Mouse (Mus musculus) heart, postnatal 10 days (tissue): ENCODE measurements around the gene Cdh15. TPM values are rescaled to one million over a fixed set of nuclear protein-coding genes. Genes with fewer than 3 reads are reported as not detected.

Experiments
- DNase-seq, 2 experiments: peaks; one replicate each; pipeline ENCODE4 v3.0.0; 2021
- intact Hi-C: fragments of 180-260 bp; cut with DNase I; formaldehyde crosslinking; loops from one replicate; pipeline ENCODE4 v1.15.1; 2025
- total RNA-seq, 2 experiments: library from RNA; stranded (reverse); gene quantifications; 2 replicates each; pipeline ENCODE4 v1.2.3; 2021

Gene Cdh15
- total RNA-seq, 2 experiments from 2014 or later: 0.10 TPM; not detected in 1

- DNase-seq: peak; percentile 77 to 86
- intact Hi-C loops: loop anchor here (5.0 kb wide), 3 partner anchors 57 to 362 kb away; no protein-coding TSS in a partner anchor
Measured at GRCm38 (mm10) chr8:122834971-122835370, 12.8 kb upstream of the Cdh15 start.

DNA sequence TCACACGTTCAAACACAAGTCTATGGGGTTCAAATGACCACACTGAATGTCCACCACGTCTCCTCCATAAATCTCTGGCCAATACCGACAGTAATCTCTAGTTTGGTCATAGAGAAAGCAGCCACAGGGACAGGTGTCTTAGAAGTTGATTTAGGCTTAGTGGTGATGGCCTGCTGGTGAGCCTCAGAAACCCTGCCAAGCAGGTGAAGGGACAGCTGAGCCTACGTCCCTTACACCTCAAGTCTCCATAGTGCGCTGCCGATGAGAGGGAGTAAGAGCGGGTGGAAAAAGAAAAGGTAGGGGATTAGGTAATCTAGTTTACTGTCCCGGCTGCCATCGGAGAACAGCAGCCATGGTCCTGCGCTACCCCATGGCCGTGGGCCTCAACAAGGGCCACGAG lies 11.6 kb upstream of the Cdh15 start:
- intact Hi-C loops: loop anchor here (5.0 kb wide), 3 partner anchors 56 to 361 kb away; no protein-coding TSS in a partner anchor
- DNase-seq: no peak

DNA sequence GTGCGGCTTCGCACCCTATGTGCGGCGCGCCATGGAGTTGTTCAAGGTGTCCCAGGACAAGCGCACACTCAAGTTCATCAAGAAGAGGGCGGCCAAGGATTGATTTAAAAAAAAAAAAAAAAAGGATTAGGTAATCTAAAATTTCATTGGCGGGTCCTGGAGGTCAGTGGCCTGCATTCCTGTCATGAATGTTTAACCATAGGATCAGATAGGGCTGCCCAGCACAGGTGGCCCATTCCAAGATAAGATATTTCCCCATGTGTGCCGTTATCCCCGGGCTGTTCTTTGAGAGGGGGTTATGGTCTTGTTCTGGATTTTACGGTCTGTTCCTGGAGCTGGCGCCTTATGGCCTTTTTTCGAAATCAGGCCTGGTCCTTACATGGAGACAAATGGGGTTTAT lies 11.1 kb upstream of the Cdh15 start:
- no peak for DNase-seq

GRCm38 (mm10) chr8:122844161-122844560 lies 3.6 kb upstream of the Cdh15 start:
- DNase-seq: no peak
- intact Hi-C loops: no loop called here

More for the DNA sequence above, 11.1 kb upstream of the Cdh15 start:
- intact Hi-C loops: loop anchor here (5.0 kb wide), 3 partner anchors 56 to 361 kb away; no protein-coding TSS in a partner anchor

GRCm38 (mm10) chr8:122845662-122846061 lies 2.1 kb upstream of the Cdh15 start:
- intact Hi-C loops: no loop called here
- DNase-seq: peak; percentile 47 to 63

GRCm38 (mm10) chr8:122849152-122849910 lies 1.6 kb downstream of the Cdh15 start:
- intact Hi-C loops: no loop called here
- DNase-seq: no peak

GRCm38 (mm10) chr8:122850641-122851240 lies 3.0 kb downstream of the Cdh15 start:
- intact Hi-C loops: no loop called here
- DNase-seq: no peak

DNA sequence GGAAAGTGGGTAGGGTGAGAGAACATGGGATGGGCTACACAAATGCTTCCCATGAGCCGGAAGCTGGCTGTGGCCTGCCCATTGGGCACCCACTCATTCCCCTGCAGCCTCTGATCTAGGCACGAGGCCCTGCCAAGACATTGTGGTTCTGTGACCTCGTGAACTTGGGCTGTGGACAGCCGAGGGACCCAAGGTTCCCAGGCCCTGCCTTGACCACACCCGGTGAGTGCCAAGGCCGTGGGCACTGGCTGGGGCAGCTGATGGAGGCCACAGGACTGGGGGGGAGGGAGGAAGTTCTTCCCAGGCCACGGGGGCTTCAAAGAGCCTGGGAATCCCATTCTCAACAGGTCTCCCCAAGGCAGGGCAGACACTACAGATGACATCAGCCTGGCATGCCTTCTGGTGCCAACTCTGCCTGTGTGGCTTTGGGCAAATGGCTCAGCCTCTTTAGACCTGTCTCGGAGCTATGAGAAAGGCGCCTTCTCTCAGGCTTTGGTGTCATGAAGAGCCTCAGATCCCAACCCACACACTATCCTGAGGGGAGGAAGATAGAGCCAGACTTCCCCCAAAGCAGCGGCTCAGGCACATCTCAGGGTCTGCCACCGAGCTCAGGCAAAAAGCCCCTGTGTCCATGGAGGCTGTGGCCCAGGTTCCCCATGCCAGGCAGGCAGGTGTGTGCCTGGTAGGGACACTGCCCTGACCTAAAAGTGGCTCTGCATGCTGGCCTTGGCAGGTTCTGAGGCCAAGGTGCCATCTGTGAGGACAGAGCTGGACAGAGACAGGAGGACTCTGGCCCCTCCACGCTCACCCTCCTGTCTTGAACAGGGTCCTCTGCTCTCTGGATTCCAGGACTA lies 4.2 kb downstream of the Cdh15 start:
- intact Hi-C loops: no loop called here

DNA sequence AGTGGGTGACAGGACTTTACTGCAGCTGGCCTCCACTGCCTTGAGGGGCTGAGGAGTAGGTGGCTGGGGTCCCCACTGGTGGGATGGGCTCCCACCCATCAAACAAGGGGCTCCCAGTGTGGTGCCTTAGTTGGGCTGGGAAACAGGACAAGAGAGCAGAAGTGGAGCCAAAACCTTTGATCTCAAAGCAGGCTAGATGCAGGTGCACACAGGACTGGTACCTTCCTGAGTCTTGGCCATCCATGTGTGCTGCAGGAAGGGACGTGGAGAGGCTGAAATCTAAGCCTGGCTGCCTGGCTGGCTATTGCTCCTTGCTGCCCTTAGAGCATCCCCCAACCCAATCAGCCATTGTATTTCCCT lies 4.8 kb downstream of the Cdh15 start:
- no peak for DNase-seq
- intact Hi-C loops: no loop called here

More for the DNA sequence above, 4.2 kb downstream of the Cdh15 start:
- DNase-seq: no peak

DNA sequence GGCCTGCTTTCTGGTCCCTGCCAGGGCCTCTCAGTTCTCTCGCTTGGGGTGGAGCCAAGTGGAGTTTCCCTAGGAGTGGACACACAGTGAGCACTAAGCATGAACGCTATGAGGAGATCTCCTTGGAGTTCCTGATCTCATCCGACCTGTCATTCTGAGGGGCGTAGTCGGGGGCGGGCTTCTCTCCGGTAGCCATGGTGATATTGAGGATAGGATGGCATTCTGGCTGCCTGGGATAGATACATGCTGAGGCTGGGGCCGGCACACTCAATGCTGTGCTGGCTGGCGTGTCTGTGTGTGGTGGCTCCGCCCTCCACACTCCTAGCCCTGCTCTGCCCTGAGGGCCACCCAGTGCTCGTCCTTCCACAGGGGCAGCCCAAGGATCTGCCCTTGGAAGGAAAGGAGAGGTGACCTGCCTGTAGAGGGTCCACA lies 5.6 kb downstream of the Cdh15 start:
- intact Hi-C loops: no loop called here
- peak in 1 of 2 experiments; percentile 29 for DNase-seq

DNA sequence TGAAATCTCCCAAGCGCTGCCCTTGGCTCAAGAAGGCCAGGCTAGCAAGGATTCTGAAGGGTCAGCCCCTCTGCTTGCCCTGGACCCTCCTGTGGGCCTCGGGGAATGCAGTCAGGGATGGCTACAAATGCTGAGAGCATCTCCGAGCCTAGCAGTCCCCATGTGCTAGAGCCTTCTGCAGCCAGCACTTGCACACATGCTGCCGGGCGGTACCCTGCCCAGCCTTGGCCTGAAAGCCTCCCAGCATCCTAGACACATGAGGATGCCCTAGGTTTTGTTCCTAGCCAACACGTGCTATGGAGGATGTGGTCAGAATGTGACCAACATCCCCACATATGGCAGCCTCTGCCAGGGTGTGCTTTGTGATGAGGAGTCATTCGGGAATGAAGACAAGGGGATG lies 6.6 kb downstream of the Cdh15 start:
- no peak for DNase-seq
- intact Hi-C loops: no loop called here

- intact Hi-C loops: no loop called here
- DNase-seq: no peak
Measured at GRCm38 (mm10) chr8:122855123-122855522, 7.4 kb downstream of the Cdh15 start.

GRCm38 (mm10) chr8:122856288-122856687 lies 8.5 kb downstream of the Cdh15 start:
- intact Hi-C loops: no loop called here
- DNase-seq: no peak

GRCm38 (mm10) chr8:122859843-122860242 lies 12.1 kb downstream of the Cdh15 start:
- no peak for DNase-seq
- intact Hi-C loops: no loop called here

GRCm38 (mm10) chr8:122864719-122865129 lies 17.0 kb downstream of the Cdh15 start:
- DNase-seq: no peak
- intact Hi-C loops: no loop called here

GRCm38 (mm10) chr8:122865441-122865840 lies 17.7 kb downstream of the Cdh15 start:
- intact Hi-C loops: no loop called here
- peak in 1 of 2 experiments; percentile 28 for DNase-seq

GRCm38 (mm10) chr8:122866231-122866630 lies 18.5 kb downstream of the Cdh15 start:
- DNase-seq: no peak
- intact Hi-C loops: no loop called here

- no peak for DNase-seq
- intact Hi-C loops: no loop called here
Measured at GRCm38 (mm10) chr8:122867982-122868381, 20.2 kb downstream of the Cdh15 start.

GRCm38 (mm10) chr8:122870377-122870863 lies 22.7 kb downstream of the Cdh15 start:
- peak; percentile 26 to 41 for DNase-seq
- intact Hi-C loops: no loop called here

DNA sequence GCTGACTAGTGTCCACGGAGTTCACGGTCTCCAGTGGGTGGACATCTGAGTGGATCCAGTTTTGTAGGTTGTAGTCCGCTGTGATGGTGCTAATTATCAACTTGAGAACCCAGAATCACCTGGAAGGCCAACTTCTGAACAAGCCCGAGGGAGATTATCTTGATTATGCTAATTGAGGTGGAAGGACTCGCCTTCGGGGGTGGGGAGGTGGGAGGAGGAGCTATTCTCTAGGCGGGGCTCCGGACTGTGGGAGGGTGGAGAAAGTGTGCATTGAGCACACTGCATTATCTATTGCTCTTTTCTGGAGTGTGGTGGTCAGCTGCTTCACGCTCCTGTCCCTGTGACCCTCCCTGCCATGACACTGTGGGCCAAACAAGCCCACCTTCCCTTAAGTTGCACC lies 23.9 kb downstream of the Cdh15 start:
- no peak for DNase-seq
- intact Hi-C loops: no loop called here

GRCm38 (mm10) chr8:122873171-122873570 lies 25.4 kb downstream of the Cdh15 start:
- no peak for DNase-seq
- intact Hi-C loops: no loop called here
